Mouse (Mus musculus): Measurements from ENCODE around the gene Gm27027. TPM values are rescaled to one million over a fixed set of nuclear protein-coding genes. Genes with fewer than 3 reads are reported as not detected.

The Gm27027 gene
- not detected for total RNA-seq (2021)
- long read RNA-seq, experiment 1: 0 reads
- long read RNA-seq, experiment 2: 0 reads

- DNase-seq: no peak
- intact Hi-C loops (cut with DNase I): no loop called here
Observed at GRCm38 (mm10) chr2:93996254-93996653, at the start of gene Gm27027. TSS of gene Gm27027 (minus strand) at chr2:93996354.

- intact Hi-C loops (cut with DNase I): no loop called here
- DNase-seq: no peak
Observed at GRCm38 (mm10) chr2:94045411-94046090, 49.4 kb upstream of the Gm27027 start.

GRCm38 (mm10) chr2:94044174-94044573, 48.0 kb upstream of the Gm27027 start:
- intact Hi-C loops (cut with DNase I): no loop called here
- DNase-seq: no peak

- DNase-seq: no peak
- intact Hi-C loops (cut with DNase I): no loop called here
Observed at GRCm38 (mm10) chr2:94043662-94044061, 47.5 kb upstream of the Gm27027 start.

GRCm38 (mm10) chr2:94042461-94042860, 46.3 kb upstream of the Gm27027 start:
- intact Hi-C loops (cut with DNase I): no loop called here
- DNase-seq: no peak

- no peak for DNase-seq
- intact Hi-C loops (cut with DNase I): no loop called here
Observed at GRCm38 (mm10) chr2:94040391-94041125, 44.4 kb upstream of the Gm27027 start.

- DNase-seq: peak; percentile 68 to 81
- intact Hi-C loops (cut with DNase I): loop anchor here (5.0 kb wide), 1 partner anchor 252 kb away; no protein-coding TSS in a partner anchor
Observed at GRCm38 (mm10) chr2:94035428-94036331, 39.5 kb upstream of the Gm27027 start.

GRCm38 (mm10) chr2:94030602-94031001, 34.4 kb upstream of the Gm27027 start:
- intact Hi-C loops (cut with DNase I): no loop called here
- DNase-seq: no peak

- intact Hi-C loops (cut with DNase I): no loop called here
Observed at GRCm38 (mm10) chr2:94024637-94025036, 28.5 kb upstream of the Gm27027 start.

GRCm38 (mm10) chr2:94010335-94011291, 14.5 kb upstream of the Gm27027 start, which contains the start of gene Alkbh3:
TSS of gene Alkbh3 (minus strand) at chr2:94010807.
- DNase-seq: peak; percentile 90 to 96
- intact Hi-C loops (cut with DNase I): no loop called here

More at GRCm38 (mm10) chr2:94024637-94025036, 28.5 kb upstream of the Gm27027 start:
- DNase-seq: no peak

- intact Hi-C loops (cut with DNase I): loop anchor here (2.0 kb wide), 1 partner anchor 48 kb away; no protein-coding TSS in a partner anchor
- peak; percentile 85 to 94 for DNase-seq
Observed at GRCm38 (mm10) chr2:94002331-94002730, 6.2 kb upstream of the Gm27027 start.

- DNase-seq: no peak
- intact Hi-C loops (cut with DNase I): loop anchor here (1.0 to 2.0 kb wide), 2 partner anchors 47 to 131 kb away; no protein-coding TSS in a partner anchor
Observed at GRCm38 (mm10) chr2:94001918-94002317, 5.8 kb upstream of the Gm27027 start.

- DNase-seq: peak in 1 of 2 experiments; percentile 14
- intact Hi-C loops (cut with DNase I): loop anchor here (1.0 kb wide), 1 partner anchor 130 kb away; no protein-coding TSS in a partner anchor
Observed at GRCm38 (mm10) chr2:94001411-94001810, 5.3 kb upstream of the Gm27027 start.

- DNase-seq: no peak
- intact Hi-C loops (cut with DNase I): no loop called here
Observed at GRCm38 (mm10) chr2:93992810-93993209, 3.3 kb downstream of the Gm27027 start.

- intact Hi-C loops (cut with DNase I): no loop called here
Observed at GRCm38 (mm10) chr2:93992259-93992658, 3.9 kb downstream of the Gm27027 start.

GRCm38 (mm10) chr2:93991336-93991735, 4.8 kb downstream of the Gm27027 start:
- intact Hi-C loops (cut with DNase I): no loop called here

More at GRCm38 (mm10) chr2:93992259-93992658, 3.9 kb downstream of the Gm27027 start:
- peak; percentile 15 to 20 for DNase-seq

GRCm38 (mm10) chr2:93988440-93988839, 7.7 kb downstream of the Gm27027 start:
- intact Hi-C loops (cut with DNase I): no loop called here

More at GRCm38 (mm10) chr2:93991336-93991735, 4.8 kb downstream of the Gm27027 start:
- no peak for DNase-seq

GRCm38 (mm10) chr2:93982457-93983235, 13.5 kb downstream of the Gm27027 start:
- intact Hi-C loops (cut with DNase I): no loop called here
- DNase-seq: no peak

More at GRCm38 (mm10) chr2:93988440-93988839, 7.7 kb downstream of the Gm27027 start:
- DNase-seq: no peak

Data from heart, postnatal 14 days (tissue).